Mouse (Mus musculus): ENCODE results near the gene Pzp. TPM values are rescaled to one million over a fixed set of nuclear protein-coding genes. Genes with fewer than 3 reads are reported as not detected.

Gene Pzp
- polyA plus RNA-seq, 1 experiment from 2014 or later, result not detected

DNA sequence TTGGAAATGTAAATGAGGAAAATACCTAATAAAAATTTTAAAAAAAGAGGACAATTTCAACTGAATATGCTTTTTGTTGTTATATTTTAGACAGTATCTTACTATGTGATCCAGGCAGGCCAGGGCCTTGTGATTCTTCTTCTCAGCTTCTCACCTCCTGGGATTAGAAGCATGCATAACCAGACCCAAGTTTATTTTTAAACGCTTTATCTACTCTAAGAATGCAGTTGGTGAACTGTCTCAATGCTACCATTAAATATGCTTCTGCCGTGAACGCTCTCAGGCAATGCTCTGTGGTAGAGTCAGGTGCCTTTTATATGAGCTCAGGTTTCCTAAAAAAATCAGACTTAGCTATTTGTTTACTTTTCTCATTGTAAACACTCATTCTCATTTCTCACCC is 3.2 kb downstream of the Pzp start:
- 94% methylated on average over 3 of the region's 3 CpGs for WGBS
- no peaks in the 10 kb centered on the region for H3K36me3 ChIP-seq (replicated peaks)
- H3K4me3 ChIP-seq, result no peak overlapping the region
- no peaks in the 10 kb centered on the region for H3K27me3 ChIP-seq (ENCODE audit: poor library complexity, severe bottlenecking)
- peaks cover 4% of the 10 kb centered on the region; the same call in 1 of the 2 replicates for H3K9me3 ChIP-seq
- H3K4me1 ChIP-seq, result no peaks in the 10 kb centered on the region
- H3K27ac ChIP-seq, result no peak overlapping the region
- no peak for DNase-seq (ENCODE audit: extremely low spot score, low spot score)

GRCm38 (mm10) chr6:128519159-128519558 is 7.4 kb downstream of the Pzp start:
- no peaks in the 10 kb centered on the region for H3K27me3 ChIP-seq (ENCODE audit: poor library complexity, severe bottlenecking)
- no peak for DNase-seq (ENCODE audit: extremely low spot score, low spot score)
- H3K9me3 ChIP-seq, result peaks cover 3% of the 10 kb centered on the region; the same call in 1 of the 2 replicates
- no peak overlapping the region for H3K27ac ChIP-seq
- H3K36me3 ChIP-seq (replicated peaks), result no peaks in the 10 kb centered on the region
- 92% methylated on average over 7 of the region's 7 CpGs for WGBS
- no peak overlapping the region for H3K4me3 ChIP-seq
- no peaks in the 10 kb centered on the region for H3K4me1 ChIP-seq

- Histone ChIP-seq H3K9me3 (no peaks in the 10 kb centered on the region), H3K27me3 (ENCODE audit: poor library complexity, severe bottlenecking) (no peaks in the 10 kb centered on the region), H3K36me3 (replicated peaks) (no peaks in the 10 kb centered on the region), H3K4me3 (no peak overlapping the region), H3K27ac (no peak overlapping the region), H3K4me1 (no peaks in the 10 kb centered on the region)
- DNase-seq (ENCODE audit: extremely low spot score, low spot score), result no peak
- WGBS, result 86% methylated on average over 2 of the region's 2 CpGs
Measured at GRCm38 (mm10) chr6:128505676-128506236, 20.8 kb downstream of the Pzp start.

DNA sequence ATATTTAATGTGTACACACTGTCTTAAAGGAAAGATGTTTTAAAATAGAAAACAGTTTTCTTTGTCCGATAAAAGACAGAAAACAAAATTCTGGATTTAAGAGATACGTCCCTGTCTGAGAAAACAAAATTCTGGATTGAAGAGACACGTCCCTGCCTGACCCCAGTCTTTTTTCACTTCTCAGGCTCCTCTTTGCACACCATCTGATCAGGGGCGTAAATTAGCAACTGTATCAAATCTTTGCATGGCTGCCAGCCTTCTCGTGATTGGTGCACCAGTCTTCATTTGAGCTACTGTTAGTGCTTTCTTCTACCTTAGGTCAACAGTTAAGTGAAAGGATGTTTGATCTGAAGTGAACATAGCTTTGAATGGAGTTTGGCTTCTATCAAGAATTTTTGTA is 21.8 kb downstream of the Pzp start:
- no peaks in the 10 kb centered on the region for H3K9me3 ChIP-seq
- no peak overlapping the region for H3K27ac ChIP-seq
- no peaks in the 10 kb centered on the region for H3K27me3 ChIP-seq (ENCODE audit: poor library complexity, severe bottlenecking)
- no peaks in the 10 kb centered on the region for H3K4me1 ChIP-seq
- no peaks in the 10 kb centered on the region for H3K36me3 ChIP-seq (replicated peaks)
- no peak for DNase-seq (ENCODE audit: extremely low spot score, low spot score)
- 85% methylated on average over 5 of the region's 5 CpGs for WGBS
- H3K4me3 ChIP-seq, result no peak overlapping the region

GRCm38 (mm10) chr6:128495346-128495745 is 31.2 kb downstream of the Pzp start:
- no peak for DNase-seq (ENCODE audit: extremely low spot score, low spot score)
- Histone ChIP-seq H3K9me3 (no peaks in the 10 kb centered on the region), H3K36me3 (replicated peaks) (no peaks in the 10 kb centered on the region), H3K27ac (no peak overlapping the region), H3K4me1 (no peaks in the 10 kb centered on the region), H3K4me3 (no peak overlapping the region), H3K27me3 (ENCODE audit: poor library complexity, severe bottlenecking) (no peaks in the 10 kb centered on the region)
- WGBS, result 80% methylated on average over 1 of the region's 1 CpGs

- Histone ChIP-seq H3K4me1 (no peaks in the 10 kb centered on the region), H3K27me3 (ENCODE audit: poor library complexity, severe bottlenecking) (no peaks in the 10 kb centered on the region), H3K36me3 (replicated peaks) (no peaks in the 10 kb centered on the region), H3K4me3 (no peak overlapping the region), H3K27ac (no peak overlapping the region), H3K9me3 (no peaks in the 10 kb centered on the region)
- WGBS, result 84% methylated on average over 15 of the region's 15 CpGs
- no peak for DNase-seq (ENCODE audit: extremely low spot score, low spot score)
Measured at GRCm38 (mm10) chr6:128494646-128495331, 31.7 kb downstream of the Pzp start.

- H3K9me3 ChIP-seq, result no peaks in the 10 kb centered on the region
- WGBS, result 89% methylated on average over 4 of the region's 4 CpGs
- H3K27me3 ChIP-seq (ENCODE audit: poor library complexity, severe bottlenecking), result no peaks in the 10 kb centered on the region
- no peaks in the 10 kb centered on the region for H3K4me1 ChIP-seq
- no peak overlapping the region for H3K4me3 ChIP-seq
- no peak for DNase-seq (ENCODE audit: extremely low spot score, low spot score)
- no peaks in the 10 kb centered on the region for H3K36me3 ChIP-seq (replicated peaks)
- no peak overlapping the region for H3K27ac ChIP-seq
Measured at GRCm38 (mm10) chr6:128491916-128492315, 34.6 kb downstream of the Pzp start.

- Histone ChIP-seq H3K4me3 (no peak overlapping the region), H3K36me3 (replicated peaks) (no peaks in the 10 kb centered on the region), H3K9me3 (no peaks in the 10 kb centered on the region), H3K4me1 (no peaks in the 10 kb centered on the region), H3K27me3 (ENCODE audit: poor library complexity, severe bottlenecking) (no peaks in the 10 kb centered on the region), H3K27ac (no peak overlapping the region)
- no peak for DNase-seq (ENCODE audit: extremely low spot score, low spot score)
- WGBS, result 93% methylated on average over 10 of the region's 10 CpGs
Measured at GRCm38 (mm10) chr6:128490141-128490540, 36.4 kb downstream of the Pzp start.

DNA sequence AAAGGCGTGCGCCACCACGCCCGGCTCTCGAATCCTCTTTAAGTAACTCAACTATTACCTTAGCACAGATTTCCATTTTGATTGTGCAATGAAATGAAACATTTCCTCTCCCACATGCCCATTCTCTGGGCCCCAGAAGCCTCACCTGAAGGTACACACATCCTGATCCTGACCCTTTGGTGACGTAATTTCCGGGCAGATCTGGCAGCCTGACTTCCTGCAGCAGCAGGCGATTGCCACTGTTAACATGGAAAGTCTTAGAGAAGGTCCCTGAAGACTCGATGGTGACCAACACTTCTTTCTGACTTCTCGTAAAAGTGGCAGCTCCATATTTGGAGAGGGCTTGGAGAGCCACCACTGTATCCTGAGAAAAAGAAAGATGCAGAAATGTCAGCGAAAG is 38.8 kb downstream of the Pzp start:
- Histone ChIP-seq H3K4me3 (no peak overlapping the region), H3K27me3 (ENCODE audit: poor library complexity, severe bottlenecking) (no peaks in the 10 kb centered on the region), H3K27ac (no peak overlapping the region), H3K36me3 (replicated peaks) (no peaks in the 10 kb centered on the region), H3K9me3 (no peaks in the 10 kb centered on the region), H3K4me1 (no peaks in the 10 kb centered on the region)
- 93% methylated on average over 11 of the region's 11 CpGs for WGBS
- DNase-seq (ENCODE audit: extremely low spot score, low spot score), result no peak

- Histone ChIP-seq H3K27me3 (ENCODE audit: poor library complexity, severe bottlenecking) (0 out of 2 replicates have a peak, but pooled peaks cover 3% of the 10 kb centered on the region), H3K9me3 (peaks cover 3% of the 10 kb centered on the region; the same call in 1 of the 2 replicates), H3K4me1 (peaks cover 4% of the 10 kb centered on the region; the same call in 1 of the 2 replicates), H3K27ac (0 out of 2 replicates have a peak overlapping the region, but pooled peaks have one; percentile 33), H3K36me3 (replicated peaks) (no peaks in the 10 kb centered on the region), H3K4me3 (peak overlapping the region; percentile 35)
- peak; percentile 87 for DNase-seq (ENCODE audit: extremely low spot score, low spot score)
- WGBS, result 28% methylated on average over 26 of the region's 26 CpGs
Measured at GRCm38 (mm10) chr6:128479463-128480454, 46.8 kb downstream of the Pzp start.

GRCm38 (mm10) chr6:128477495-128477894 is 49.0 kb downstream of the Pzp start:
- 5% methylated on average over 4 of the region's 4 CpGs for whole genome bisulfite sequencing
- peaks cover 3% of the 10 kb centered on the region; the same call in 1 of the 2 replicates for H3K9me3 ChIP-seq

DNA sequence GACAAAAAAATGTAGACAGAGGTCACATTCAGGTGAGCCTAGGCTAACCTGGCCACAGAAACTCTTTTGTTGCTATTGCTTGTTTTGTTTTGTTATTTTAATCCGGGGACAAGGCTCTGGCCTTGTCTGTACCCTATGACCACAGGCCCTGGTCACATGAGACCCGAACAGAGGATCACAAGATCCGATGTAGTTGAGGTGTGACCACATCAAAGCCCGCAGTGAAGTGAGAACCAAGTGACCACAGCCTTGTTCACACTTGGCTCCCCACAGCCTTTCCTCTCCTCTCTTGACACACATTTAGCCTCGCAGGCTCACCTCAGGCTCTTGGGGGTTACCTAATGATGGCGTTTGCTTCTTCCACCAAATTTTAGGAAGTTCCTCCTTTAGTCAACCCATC is 52.4 kb downstream of the Pzp start:
- Histone ChIP-seq H3K27ac (no peak overlapping the region), H3K4me3 (no peak overlapping the region), H3K36me3 (replicated peaks) (no peaks in the 10 kb centered on the region), H3K4me1 (no peaks in the 10 kb centered on the region), H3K27me3 (ENCODE audit: poor library complexity, severe bottlenecking) (no peaks in the 10 kb centered on the region), H3K9me3 (peaks cover 3% of the 10 kb centered on the region; the same call in 1 of the 2 replicates)
- 87% methylated on average over 6 of the region's 6 CpGs for WGBS
- DNase-seq (ENCODE audit: extremely low spot score, low spot score), result no peak

More at GRCm38 (mm10) chr6:128477495-128477894, 49.0 kb downstream of the Pzp start:
- no peak overlapping the region for H3K27ac ChIP-seq
- H3K36me3 ChIP-seq (replicated peaks), result no peaks in the 10 kb centered on the region
- 0 out of 2 replicates have a peak, but pooled peaks cover 3% of the 10 kb centered on the region for H3K27me3 ChIP-seq (ENCODE audit: poor library complexity, severe bottlenecking)
- no peak overlapping the region for H3K4me3 ChIP-seq
- peaks cover 4% of the 10 kb centered on the region; the same call in 1 of the 2 replicates for H3K4me1 ChIP-seq
- DNase-seq (ENCODE audit: extremely low spot score, low spot score), result no peak

All from forebrain, embryonic 10.5 days (tissue).